8 mouse cellular contexts compared by ENCODE assay signal in genomic region chr9:95750037-95750511, GRCm38 (mm10). TPM values are rescaled to one million over a fixed set of nuclear protein-coding genes. Genes with fewer than 3 reads are reported as not detected.
DNase-seq lines count a peak whose midpoint lies in the region; ATAC-seq and TF ChIP-seq lines count a peak whose summit lies in the region.

Gene Trpc1 (minus strand): TSS chr9:95750375.

- H3K4me1 ChIP-seq in forebrain, embryonic 10.5 days, result peaks cover 22% of the 10 kb centered on the region
- H3K4me1 ChIP-seq in heart, embryonic 15.5 days (replicated peaks), result peaks cover 7% of the 10 kb centered on the region
- H3K4me1 ChIP-seq in liver, embryonic 15.5 days (replicated peaks), result peaks cover 13% of the 10 kb centered on the region
- peaks cover 17% of the 10 kb centered on the region for H3K4me1 ChIP-seq in neural tube, embryonic 13.5 days (replicated peaks)
- H3K4me1 ChIP-seq in testis, adult 2 months (ENCODE audit: control insufficient read depth, insufficient read depth, low read length), result peaks cover 7% of the 10 kb centered on the region

- DNase-seq in CD4-positive, CD25-positive, alpha-beta regulatory T cell, adult 2 months (ENCODE audit: low read depth, low spot score), result peak; percentile 84
- DNase-seq in c-Kit-positive CD71-negative TER-119-negative erythroid progenitor cells, embryonic 14.5 days (ENCODE audit: low read depth), result peak; percentile 53
- peak; percentile 87 for DNase-seq in forebrain, embryonic 10.5 days (ENCODE audit: extremely low spot score, low spot score)
- DNase-seq in kidney, postnatal 25 days, result peak; percentile 81 to 89

- no peak for TF ChIP-seq CTCF in testis, adult 2 months (IDR thresholded peaks at IDR 0.05; ENCODE audit: control insufficient read depth, insufficient read depth, insufficient replicate concordance, low read depth, low read length)

- H3K36me3 ChIP-seq in forebrain, embryonic 10.5 days (replicated peaks), result no peaks in the 10 kb centered on the region
- H3K36me3 ChIP-seq in heart, embryonic 15.5 days, result no peaks in the 10 kb centered on the region
- no peaks in the 10 kb centered on the region for H3K36me3 ChIP-seq in liver, embryonic 15.5 days (replicated peaks)
- H3K36me3 ChIP-seq in neural tube, embryonic 13.5 days, result no peaks in the 10 kb centered on the region
- H3K36me3 ChIP-seq in testis, adult 2 months (ENCODE audit: control insufficient read depth, insufficient read depth, low read length), result no peaks in the 10 kb centered on the region

- H3K9ac ChIP-seq in heart, embryonic 15.5 days, result peak within 1 kb of the TSS; percentile 82
- peak within 1 kb of the TSS; percentile 61; the same call in 1 of the 2 replicates for H3K9ac ChIP-seq in liver, embryonic 15.5 days
- H3K9ac ChIP-seq in neural tube, embryonic 13.5 days, result peak within 1 kb of the TSS; percentile 89

- H3K27me3 ChIP-seq in forebrain, embryonic 10.5 days (ENCODE audit: poor library complexity, severe bottlenecking), result peaks cover 41% of the 10 kb centered on the region
- peaks cover 14% of the 10 kb centered on the region; the same call in 1 of the 2 replicates for H3K27me3 ChIP-seq in heart, embryonic 15.5 days
- peaks cover 45% of the 10 kb centered on the region for H3K27me3 ChIP-seq in liver, embryonic 15.5 days
- peaks cover 18% of the 10 kb centered on the region for H3K27me3 ChIP-seq in neural tube, embryonic 13.5 days
- H3K27me3 ChIP-seq in testis, adult 2 months (ENCODE audit: control insufficient read depth, insufficient read depth, low read length), result no peaks in the 10 kb centered on the region

- ATAC-seq in heart, embryonic 15.5 days (replicated peaks; ENCODE audit: insufficient number of reproducible peaks, insufficient read depth, low FRiP score, low read depth), result peak; percentile 97
- ATAC-seq in liver, embryonic 15.5 days (ENCODE audit: insufficient read depth), result peak; percentile 91
- peak; percentile 99 for ATAC-seq in neural tube, embryonic 13.5 days (ENCODE audit: low read depth)

- peak within 1 kb of the TSS; percentile 84 for H3K4me2 ChIP-seq in heart, embryonic 15.5 days
- peak within 1 kb of the TSS; percentile 88 for H3K4me2 ChIP-seq in liver, embryonic 15.5 days
- peak within 1 kb of the TSS; percentile 80 for H3K4me2 ChIP-seq in neural tube, embryonic 13.5 days

- WGBS in forebrain, embryonic 10.5 days, result under 1% methylated on average over 55 of the region's 56 CpGs
- under 1% methylated on average over 53 of the region's 56 CpGs for WGBS in heart, embryonic 15.5 days
- under 1% methylated on average over 55 of the region's 56 CpGs for WGBS in liver, embryonic 15.5 days (ENCODE audit: insufficient replicate concordance)
- WGBS in neural tube, embryonic 13.5 days, result 2% methylated on average over 56 of the region's 56 CpGs

- peak within 1 kb of the TSS; percentile 89 for H3K27ac ChIP-seq in forebrain, embryonic 10.5 days
- peak within 1 kb of the TSS; percentile 60 for H3K27ac ChIP-seq in heart, embryonic 15.5 days
- H3K27ac ChIP-seq in liver, embryonic 15.5 days (replicated peaks), result 0 out of 2 replicates have a peak within 1 kb of the TSS, but pooled peaks have one; percentile 22
- H3K27ac ChIP-seq in neural tube, embryonic 13.5 days (replicated peaks), result peak within 1 kb of the TSS; percentile 70
- H3K27ac ChIP-seq in testis, adult 2 months (ENCODE audit: control insufficient read depth, insufficient read depth, low read depth, low read length), result peak within 1 kb of the TSS; percentile 81

- H3K9me3 ChIP-seq in forebrain, embryonic 10.5 days, result no peaks in the 10 kb centered on the region
- no peaks in the 10 kb centered on the region for H3K9me3 ChIP-seq in heart, embryonic 15.5 days (replicated peaks)
- H3K9me3 ChIP-seq in liver, embryonic 15.5 days (replicated peaks), result no peaks in the 10 kb centered on the region
- H3K9me3 ChIP-seq in neural tube, embryonic 13.5 days, result no peaks in the 10 kb centered on the region

- H3K4me3 ChIP-seq in forebrain, embryonic 10.5 days, result peak within 1 kb of the TSS; percentile 91
- H3K4me3 ChIP-seq in heart, embryonic 15.5 days, result peak within 1 kb of the TSS; percentile 80
- H3K4me3 ChIP-seq in liver, embryonic 15.5 days (replicated peaks), result peak within 1 kb of the TSS; percentile 65
- H3K4me3 ChIP-seq in neural tube, embryonic 13.5 days, result peak within 1 kb of the TSS; percentile 93
- peak within 1 kb of the TSS; percentile 97 for H3K4me3 ChIP-seq in testis, adult 2 months (ENCODE audit: control insufficient read depth, low read depth, low read length)

- peak; percentile 41; the same call in 1 of the 2 replicates for TF ChIP-seq POLR2A in testis, adult 2 months (IDR thresholded peaks at IDR 0.05; ENCODE audit: control insufficient read depth, low read depth, low read length)

RNA-seq across cellular contexts. Expression of gene Trpc1, which starts in this region (rescaled TPM):
- polyA plus RNA-seq in forebrain, embryonic 10.5 days (2016; fragmentation: Nextera tagmentation; extraction: Ambion mirVana), result 1.5 and 2.0 TPM in 2 replicates
- polyA plus RNA-seq in heart, embryonic 15.5 days (2015; fragmentation: Nextera tagmentation; extraction: Ambion mirVana), result 2.7 and 2.9 TPM in 2 replicates
- polyA plus RNA-seq in liver, embryonic 15.5 days (2015; fragmentation: Nextera tagmentation; extraction: Ambion mirVana), result 0.46 and 0.55 TPM in 2 replicates
- polyA plus RNA-seq in neural tube, embryonic 13.5 days (2015; fragmentation: Nextera tagmentation; extraction: Ambion mirVana), result 5.2 and 5.5 TPM in 2 replicates
- polyA plus RNA-seq in testis, adult 2 months (2012; rRNA removed), result 2.3 and 2.5 TPM in 2 replicates

Comparison
In these comparisons a context has a peak if more than half of its experiments do, and no peak if none do; other contexts are left out.
1. Peak in every context shown above with its lines: DNase-seq, ATAC-seq, H3K4me3 ChIP-seq and H3K27ac ChIP-seq.
2. Peak in ATAC-seq, H3K4me3 ChIP-seq, H3K27ac ChIP-seq, H3K9ac ChIP-seq and H3K4me2 ChIP-seq in liver, embryonic 15.5 days; RNA of the gene not detected or under 1 TPM.
3. H3K27ac ChIP-seq: peak in every context shown above with its lines; median percentile 89 in forebrain, embryonic 10.5 days; 81 in testis, adult 2 months; 70 in neural tube, embryonic 13.5 days; 60 in heart, embryonic 15.5 days; 22 in liver, embryonic 15.5 days.